Mouse (Mus musculus) naive thymus-derived CD4-positive, alpha-beta T cell, adult 2 months (primary cell): Measurements from ENCODE around the gene Mid1.
"Not testable (repeated sequence)": the region's sequence is repeated elsewhere in the genome, so short reads cannot be mapped to it uniquely, and the experiment has no call there.

ENCODE experiments used
- DNase-seq: peaks from one replicate; pipeline ENCODE4 v3.0.0-alpha.2; 2011; ENCODE audit warnings: low read depth

Mid1 gene

GRCm38 (mm10) chrX:169986519-169987367 is 301.7 kb downstream of the Mid1 start:
- peak; percentile 97 for DNase-seq

GRCm38 (mm10) chrX:169987368-169987837 is 302.4 kb downstream of the Mid1 start:
- DNase-seq: not testable (repeated sequence)

GRCm38 (mm10) chrX:169988571-169989218 is 303.7 kb downstream of the Mid1 start:
- peak; percentile 69 for DNase-seq

GRCm38 (mm10) chrX:169989219-169989595 is 304.2 kb downstream of the Mid1 start:
- DNase-seq: not testable (repeated sequence)

- peak; percentile 97 for DNase-seq
These were observed 305.0 kb downstream of the Mid1 start for GRCm38 (mm10) chrX:169989691-169990631.

- DNase-seq: peak; percentile 100
These were observed 306.3 kb downstream of the Mid1 start for GRCm38 (mm10) chrX:169991128-169991873.

DNA sequence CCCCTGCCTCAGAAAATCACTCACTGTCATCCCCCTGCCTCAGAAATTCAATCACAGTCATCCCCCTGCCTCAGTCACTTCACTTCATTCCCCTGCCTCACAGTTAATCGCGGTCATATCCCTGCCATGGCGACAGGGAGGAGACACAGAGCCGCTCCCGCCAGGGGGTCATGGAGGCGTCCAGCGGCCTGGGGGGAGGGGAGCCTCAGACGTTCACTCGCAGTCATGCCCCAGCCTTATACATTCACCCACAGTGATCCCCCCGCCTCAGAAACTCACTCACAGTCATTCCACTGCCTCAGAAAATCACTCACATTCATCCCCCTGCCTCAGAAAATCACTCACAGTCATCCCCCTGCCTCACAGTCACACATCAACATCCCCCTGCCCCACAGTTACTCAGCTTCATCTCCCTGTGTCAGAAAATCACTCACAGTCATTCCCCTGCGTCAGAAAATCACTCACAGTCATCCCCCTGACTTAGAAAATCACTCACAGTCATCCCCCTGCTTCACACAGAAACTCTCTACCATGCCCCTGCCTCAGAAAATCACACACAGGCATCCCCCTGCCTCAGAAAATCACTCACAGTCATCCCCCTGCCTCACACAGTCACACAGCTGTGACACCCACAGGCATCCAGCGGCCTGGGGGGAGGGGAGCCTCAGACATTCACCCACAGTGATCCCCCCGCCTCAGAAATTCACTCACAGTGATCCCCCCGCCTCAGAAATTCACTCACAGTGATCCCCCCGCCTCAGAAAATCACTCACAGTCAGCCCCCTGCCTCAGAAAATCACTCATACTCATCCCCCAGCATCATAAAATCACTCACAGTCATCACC is 307.3 kb downstream of the Mid1 start:
- peak; percentile 69 for DNase-seq

GRCm38 (mm10) chrX:169992951-169993547 is 308.1 kb downstream of the Mid1 start:
- DNase-seq: peak; percentile 75

DNA sequence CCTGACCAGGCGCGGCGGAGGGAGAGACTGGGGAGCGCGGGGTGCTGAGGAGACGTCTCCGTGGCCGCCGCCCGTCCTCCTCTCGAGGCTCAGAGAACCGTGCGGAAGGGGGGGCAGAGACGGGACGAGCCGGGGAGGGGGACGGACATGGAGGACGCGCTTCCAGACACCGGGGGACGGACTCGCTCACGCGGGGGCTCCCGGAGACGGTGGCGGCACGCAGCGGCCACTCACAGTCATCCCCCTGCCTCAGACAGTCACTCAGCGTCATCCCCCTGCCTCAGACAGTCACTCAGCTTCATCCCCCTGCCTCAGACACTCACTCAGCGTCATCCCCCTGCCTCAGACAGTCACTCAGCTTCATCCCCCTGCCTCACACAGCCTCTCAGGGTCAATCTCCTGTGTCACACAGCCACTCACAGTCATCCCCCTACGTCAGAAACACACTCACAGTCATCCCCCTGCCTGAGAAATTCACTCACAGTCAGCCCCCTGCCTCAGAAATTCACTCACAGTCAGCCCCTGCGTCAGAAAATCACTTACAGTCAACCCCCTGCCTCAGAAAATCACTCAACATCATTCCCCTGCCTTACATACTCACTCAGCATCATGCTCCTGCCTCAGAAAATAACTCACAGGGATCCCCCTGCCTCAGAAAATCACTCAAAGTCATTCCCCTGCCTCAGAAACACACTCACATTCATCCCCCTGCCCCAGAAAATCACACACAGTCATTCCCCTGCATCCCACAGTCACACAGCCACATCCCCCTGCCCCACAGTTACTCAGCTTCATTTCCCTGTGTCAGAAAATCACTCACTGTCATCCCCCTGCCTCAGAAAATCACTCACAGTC is 309.2 kb downstream of the Mid1 start:
- peak; percentile 78 for DNase-seq

DNA sequence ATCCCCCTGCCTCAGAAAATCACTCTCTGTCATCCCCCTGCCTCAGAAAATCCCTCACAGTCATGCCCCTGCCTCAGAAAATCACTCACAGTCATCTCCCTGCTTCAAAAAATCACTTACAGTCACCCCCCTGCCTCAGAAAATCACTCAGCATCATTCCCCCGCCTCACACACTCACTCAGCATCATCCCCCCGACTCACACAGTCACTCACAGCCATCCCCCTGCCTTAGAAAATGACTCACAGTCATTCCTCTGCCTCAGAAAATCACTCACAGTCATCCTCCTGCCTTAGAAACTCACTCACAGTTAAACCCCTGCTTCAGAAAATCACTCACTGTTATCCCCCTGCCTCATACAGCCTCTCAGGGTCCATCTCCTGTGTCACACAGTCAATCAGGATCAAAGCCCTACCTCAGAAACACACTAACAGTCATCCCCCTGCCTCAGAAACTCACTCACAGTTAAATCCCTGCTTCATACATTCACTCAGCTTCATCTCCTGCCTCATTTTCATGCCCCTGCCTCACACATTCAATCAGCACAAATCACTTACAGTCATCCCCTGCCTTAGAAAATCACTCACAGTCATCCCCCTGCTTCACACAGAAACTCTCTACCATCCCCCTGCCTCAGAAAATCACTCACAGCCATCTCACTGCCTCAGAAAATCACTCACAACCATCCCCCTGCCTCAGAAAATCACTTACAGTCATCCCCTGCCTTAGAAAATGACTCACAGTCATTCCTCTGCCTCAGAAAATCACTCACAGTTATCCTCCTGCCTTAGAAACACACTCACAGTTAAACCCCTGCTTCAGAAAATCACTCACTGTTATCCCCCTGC is 310.1 kb downstream of the Mid1 start:
- peak; percentile 79 for DNase-seq

GRCm38 (mm10) chrX:169995909-169996521 is 311.0 kb downstream of the Mid1 start:
- peak; percentile 82 for DNase-seq

DNA sequence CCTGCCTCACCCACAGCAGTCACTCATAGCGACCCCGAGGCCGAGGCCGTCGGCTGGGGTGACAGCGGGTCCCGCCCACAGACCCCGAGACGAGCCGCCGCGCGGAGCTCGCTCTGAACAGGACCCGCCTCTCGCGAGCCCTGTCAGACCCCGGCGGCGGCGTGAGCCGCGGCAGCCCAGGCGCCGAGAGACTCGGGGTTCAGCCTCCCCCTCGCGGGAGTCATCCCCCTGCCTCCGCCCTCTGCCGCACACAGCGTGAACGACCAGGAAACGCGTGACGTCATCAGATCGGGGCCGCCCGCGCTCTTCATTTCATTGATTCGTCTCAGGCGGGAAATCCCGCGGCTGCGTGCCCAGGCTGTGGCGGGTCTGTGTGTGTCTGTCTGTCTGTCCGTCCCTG is 311.9 kb downstream of the Mid1 start:
- peak; percentile 100 for DNase-seq

GRCm38 (mm10) chrX:169997456-169997853 is 312.5 kb downstream of the Mid1 start:
- DNase-seq: not testable (repeated sequence)

GRCm38 (mm10) chrX:169997854-169998456 is 313.0 kb downstream of the Mid1 start:
- DNase-seq: peak; percentile 100

- DNase-seq: not testable (repeated sequence)
These were observed 313.7 kb downstream of the Mid1 start for GRCm38 (mm10) chrX:169998559-169999219.

GRCm38 (mm10) chrX:169999226-169999883 is 314.4 kb downstream of the Mid1 start:
- DNase-seq: peak; percentile 85
